Mouse (Mus musculus) heart, postnatal 4 days (tissue): ENCODE data around the gene Kcnmb4. TPM values are rescaled to one million over a fixed set of nuclear protein-coding genes. Genes with fewer than 3 reads are reported as not detected.

Source experiments
- DNase-seq: peaks from one replicate; pipeline ENCODE4 v3.0.0; 2021
- total RNA-seq, 2 experiments: library from RNA; stranded (reverse); gene quantifications; 2 replicates each; pipeline ENCODE4 v1.2.3; 2021

Gene Kcnmb4
- total RNA-seq: 1 to 10 TPM; 2.6 to 2.9 TPM

DNA sequence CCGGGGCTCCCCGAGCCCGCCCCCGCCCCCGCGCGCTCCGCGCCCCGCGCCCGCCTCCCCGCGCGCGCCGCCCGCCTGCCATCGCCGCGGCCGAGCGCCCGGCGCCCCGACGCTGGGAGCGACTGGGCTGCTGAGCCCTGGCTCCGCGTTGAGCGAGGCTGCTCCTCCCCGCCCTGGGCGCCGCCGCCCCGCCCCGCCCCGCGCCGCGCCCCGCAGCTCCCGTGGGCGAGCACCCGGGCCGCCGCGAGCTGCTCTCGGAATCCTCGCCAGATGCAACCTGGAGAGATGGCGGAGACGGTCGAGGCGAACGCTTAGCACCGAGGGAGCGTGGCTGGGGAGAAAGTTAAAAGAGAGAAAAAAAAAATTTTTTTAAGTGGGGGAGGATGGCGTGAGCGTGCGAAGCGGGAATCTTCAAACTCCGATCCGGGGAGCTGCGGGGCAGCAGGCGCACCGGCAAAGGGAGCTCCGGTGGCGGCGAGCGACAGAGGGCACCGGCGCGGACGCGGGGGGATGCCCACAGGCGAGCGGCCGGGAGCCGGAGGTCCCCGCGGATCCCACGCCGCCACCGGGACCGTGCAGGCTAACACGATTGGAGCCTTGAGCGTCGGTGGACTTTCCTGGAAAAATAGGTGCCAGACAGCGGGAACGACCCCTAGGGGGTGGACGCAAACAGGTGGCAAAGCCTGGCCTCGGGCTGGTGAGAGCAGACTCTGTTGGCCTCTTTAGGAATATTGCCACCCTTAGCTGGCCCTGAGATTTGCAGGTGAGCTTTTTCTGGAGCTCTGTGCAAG is at the start of gene Kcnmb4:
Gene Kcnmb4, minus strand, starts transcription at position 120 of the 791 bp plus-strand sequence.
- peak; percentile 43 for DNase-seq

DNA sequence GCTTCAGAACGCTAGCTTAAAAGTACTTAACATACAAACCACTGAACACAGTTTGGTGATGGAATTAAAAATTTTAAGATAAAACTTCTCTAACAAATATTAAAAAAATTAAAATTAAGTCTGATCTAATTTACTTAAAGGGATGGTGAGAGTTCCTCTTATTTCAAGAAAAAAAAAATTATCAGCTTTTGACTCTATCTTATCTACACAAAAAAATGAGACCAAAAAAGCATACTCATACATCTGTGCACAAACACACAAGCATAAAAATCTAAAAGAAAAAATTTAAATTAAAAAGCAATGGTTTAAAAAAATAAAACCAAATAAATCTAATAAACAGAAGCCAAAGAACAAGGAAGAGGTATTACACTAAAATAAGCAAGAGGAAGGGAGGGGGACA is 45.9 kb upstream of the Kcnmb4 start:
- DNase-seq: no peak

DNA sequence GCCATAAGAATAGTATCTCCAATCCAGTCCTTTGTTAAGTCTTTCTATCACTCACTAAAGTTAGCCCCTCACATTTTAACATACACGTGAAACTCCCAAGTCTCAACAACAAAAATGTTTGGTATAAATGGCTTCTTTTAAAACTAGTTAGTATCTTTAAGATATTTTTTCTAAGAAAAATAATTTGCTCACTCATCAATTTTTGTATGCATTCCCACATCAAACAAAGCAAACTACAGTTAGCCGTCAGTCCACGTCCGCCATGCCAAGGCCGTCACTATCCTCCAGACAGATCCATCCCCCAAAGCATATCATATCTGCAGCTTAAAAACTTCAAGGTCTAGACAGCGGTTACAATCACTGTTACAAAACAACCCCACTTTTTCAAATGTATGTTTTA is 41.9 kb upstream of the Kcnmb4 start:
- no peak for DNase-seq

DNA sequence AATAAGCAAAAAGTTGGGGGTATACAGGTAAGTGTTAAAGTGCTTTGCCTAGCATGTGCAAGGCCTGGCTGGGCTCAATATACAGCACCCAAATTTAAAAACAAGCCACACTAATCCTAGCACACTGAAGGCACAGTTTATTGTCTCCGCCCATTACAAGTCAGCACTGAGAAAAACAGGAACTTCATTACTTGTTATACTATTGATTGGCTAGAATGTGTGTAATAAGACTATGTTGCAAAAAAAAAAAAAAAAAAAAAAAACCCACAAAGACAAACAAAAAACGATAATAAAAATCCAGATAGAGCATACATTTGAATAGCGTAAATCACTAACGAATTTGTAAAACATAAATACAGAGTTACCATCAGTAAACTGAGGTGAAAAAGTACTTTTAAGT is 41.5 kb upstream of the Kcnmb4 start:
- DNase-seq: no peak

DNA sequence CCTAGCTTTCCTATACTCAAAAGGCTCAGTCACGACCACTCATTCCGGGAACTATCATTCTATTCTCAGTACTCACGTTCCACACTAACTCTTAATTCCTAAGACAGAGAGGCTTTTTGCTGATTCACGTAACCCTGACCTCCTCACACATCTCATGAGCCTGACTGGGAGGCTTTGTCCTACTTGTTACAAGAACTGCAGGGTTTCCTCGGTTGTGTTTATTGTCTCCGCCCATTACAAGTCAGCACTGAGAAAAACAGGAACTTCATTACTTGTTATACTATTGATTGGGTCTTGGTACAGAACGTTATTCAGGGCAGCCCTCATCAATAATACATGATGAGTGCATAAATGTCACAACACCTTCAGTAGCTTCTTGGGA is 39.6 kb upstream of the Kcnmb4 start:
- DNase-seq: no peak

DNA sequence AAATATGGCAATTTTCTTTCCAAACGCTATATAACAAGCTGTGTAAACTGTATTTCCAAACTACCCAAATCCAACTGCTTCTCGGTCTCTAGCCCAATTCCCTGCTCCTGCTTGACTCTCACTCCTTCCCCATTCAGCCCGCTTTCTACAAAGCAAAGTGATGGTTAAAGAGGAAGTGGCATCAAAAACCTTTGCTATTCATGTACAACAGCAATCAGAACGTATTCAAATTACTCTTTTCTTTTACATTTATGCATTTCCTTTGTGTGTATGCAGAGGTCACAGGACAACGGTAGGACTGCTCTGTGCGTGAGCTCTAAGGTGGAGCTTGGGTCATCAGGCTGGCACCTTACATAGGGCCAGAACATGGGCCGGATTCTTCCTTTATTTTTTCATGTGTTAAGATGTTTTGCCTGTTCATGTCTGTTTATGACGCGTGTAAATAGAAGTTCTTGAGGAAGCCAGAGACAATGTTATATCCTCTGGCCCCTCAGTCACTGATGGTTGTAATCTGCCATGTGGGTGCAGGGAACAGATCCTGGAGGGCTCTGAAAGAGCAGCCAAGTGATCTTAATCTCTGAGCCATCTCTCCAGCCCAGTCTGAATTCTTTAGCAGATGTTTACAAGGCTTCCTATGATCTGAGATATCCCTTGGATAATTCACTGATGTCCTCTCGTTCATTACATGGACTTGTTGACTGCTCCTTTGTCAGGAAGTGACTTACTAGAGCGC is 39.0 kb upstream of the Kcnmb4 start:
- DNase-seq: no peak

DNA sequence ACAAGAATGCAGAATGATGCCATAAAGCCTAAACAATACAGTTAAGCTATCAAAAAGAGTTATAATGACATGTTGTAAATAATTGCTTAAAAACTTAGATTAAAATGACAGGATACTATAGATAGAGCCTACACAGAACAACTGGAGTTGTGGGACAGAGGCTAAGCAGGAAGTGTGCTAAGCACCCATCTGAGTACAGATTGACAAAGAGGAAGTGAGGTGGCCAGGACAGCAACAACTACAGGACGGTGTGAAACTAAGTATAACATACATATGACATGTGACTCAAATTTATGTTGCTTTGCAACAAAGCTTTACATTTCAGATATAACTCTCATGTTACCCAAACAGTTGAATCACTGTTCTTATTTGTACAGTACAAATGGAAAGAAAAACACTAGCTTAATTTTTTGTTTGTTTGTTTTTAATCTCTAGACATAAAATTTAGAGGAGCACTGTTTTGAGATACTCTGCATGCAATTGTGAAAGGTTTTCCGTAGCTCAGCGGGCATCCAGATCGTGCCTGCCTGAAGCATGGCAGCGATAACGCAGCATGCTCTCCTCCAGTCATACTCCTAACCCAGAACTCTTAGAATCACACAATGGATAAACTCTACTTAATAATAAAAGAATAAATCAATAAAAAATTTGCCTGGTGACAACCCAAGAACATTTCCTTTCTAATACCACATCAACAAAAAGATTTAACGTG is 31.8 kb upstream of the Kcnmb4 start:
- DNase-seq: no peak

DNA sequence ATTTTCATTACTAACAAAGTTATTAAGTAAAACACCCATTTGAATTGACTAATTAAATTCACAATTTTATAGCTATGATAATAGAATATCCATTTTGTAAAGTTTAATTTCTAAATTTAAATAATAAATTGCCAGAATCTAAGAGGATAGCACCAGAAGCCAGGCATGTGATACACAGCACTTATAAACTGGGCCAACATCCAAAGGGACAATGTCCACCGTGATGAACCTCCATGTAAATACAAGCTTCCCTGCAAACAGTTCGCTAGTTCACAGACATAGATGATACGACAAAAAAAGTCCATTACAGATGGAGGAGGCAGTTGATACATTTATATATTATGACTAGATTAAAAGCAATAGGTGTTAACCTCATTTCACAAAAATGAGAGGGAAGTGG is 19.1 kb upstream of the Kcnmb4 start:
- DNase-seq: no peak

DNA sequence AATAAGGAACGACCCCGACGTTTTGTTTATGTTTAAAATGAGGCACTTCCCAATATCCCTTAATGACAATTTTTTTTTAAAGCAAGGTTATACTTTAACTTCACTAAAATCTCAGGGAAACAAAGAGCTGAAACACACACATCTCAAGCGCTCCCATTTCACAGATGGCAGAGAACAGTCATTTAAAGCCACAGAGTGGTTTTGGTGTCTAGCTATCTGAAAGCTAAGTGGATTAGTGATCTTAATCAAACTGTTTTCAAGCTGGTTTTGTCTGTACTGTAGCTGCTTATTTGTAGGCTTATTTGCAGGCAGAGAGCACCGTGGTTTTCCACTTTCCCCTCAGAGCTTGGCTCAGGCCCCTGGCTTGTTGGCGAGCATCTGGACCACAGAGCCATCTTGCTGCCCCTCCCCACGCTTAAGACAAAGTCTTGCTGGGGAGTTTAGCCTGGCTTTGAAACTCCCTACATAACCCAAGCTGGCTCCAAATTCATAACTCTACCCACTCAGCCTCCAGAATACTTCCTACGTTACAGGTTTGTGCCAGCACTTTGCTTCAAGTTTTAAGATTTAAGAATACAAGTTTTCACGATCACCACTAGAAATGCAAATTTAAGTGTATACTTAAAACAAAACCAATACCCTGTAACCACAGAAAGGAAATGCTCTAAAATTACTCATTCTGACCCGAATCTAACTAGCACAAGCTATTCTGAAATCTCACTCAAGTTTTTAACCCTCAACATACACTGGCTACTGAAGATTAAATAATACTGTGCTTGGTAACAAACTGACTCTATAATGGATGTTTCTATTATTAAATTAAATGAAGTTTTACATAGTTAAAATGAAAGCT is 13.4 kb upstream of the Kcnmb4 start:
- no peak for DNase-seq

DNA sequence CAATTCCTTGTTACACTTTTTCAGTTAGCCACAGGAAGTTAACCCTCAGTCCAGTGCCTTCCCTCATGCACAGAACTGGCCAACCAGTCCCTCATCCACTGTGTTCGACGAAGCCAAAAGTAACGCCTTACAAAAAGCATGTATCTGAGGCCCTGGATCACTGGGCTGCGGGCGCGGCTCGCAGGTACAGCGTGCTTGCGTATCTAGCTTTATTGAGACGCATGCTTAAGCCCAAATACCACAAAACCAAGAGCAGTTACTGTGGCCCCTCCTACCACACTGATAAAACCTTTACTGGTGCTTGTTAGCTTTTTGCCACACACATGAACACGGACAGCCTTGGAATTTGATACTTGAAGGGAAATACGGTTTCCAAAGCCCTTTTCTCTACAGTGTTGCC is 8.2 kb upstream of the Kcnmb4 start:
- no peak for DNase-seq

DNA sequence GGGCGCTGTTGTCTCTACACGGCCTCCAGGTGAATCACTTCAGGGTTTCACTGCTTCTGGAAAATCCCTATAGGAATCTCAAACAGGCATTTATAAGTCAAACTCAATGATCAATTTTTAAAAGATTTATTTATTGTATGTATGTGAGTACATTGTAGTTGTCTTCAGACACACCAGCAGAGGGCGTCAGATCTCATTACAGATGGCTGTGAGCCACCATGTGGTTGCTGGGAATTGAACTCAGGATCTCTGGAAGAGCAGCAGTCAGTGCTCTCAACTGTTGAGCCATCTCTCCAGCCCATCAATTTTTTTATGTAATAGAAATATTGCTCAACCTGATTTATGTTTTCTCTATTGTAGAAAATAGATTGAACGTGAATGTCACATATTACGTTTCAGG is 7.3 kb upstream of the Kcnmb4 start:
- DNase-seq: no peak

DNA sequence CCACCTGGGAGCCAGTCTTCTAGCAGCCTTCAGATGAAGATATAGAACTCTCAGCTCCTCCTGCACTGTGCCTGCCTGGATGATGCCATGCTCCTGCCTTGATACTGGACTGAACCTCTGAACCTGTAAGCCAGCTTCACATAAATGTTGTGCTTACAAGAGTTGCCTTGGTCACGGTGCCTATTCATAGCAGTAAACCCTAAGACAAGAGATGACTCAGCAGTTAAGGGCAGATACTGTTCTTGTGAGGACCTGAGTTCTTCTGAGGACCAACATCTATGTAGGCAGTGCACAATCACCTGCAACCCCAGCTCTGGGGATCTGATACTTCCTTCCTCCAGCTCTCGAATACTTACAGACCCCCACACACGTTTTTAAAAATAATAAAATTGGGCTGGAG is 2.9 kb upstream of the Kcnmb4 start:
- DNase-seq: no peak

DNA sequence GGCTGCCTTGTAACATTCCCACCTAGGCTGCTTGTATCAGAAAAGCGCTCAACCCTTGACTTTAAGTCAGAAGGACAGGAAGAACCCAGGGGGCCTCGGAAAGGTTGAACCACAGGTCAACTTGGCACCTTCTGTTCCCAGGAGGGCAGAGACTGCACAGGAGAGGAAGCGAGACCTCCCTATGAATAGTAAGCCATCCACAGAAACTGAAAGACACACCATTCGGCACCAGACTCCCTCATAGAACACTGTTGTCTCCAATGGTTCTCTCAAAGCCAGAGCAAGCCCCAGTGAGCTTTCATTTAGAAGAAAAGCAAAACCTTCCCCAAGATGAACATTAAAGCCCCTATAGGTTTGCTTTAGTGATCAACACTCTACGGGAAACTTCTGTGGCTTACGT is 2.0 kb upstream of the Kcnmb4 start:
- no peak for DNase-seq

DNA sequence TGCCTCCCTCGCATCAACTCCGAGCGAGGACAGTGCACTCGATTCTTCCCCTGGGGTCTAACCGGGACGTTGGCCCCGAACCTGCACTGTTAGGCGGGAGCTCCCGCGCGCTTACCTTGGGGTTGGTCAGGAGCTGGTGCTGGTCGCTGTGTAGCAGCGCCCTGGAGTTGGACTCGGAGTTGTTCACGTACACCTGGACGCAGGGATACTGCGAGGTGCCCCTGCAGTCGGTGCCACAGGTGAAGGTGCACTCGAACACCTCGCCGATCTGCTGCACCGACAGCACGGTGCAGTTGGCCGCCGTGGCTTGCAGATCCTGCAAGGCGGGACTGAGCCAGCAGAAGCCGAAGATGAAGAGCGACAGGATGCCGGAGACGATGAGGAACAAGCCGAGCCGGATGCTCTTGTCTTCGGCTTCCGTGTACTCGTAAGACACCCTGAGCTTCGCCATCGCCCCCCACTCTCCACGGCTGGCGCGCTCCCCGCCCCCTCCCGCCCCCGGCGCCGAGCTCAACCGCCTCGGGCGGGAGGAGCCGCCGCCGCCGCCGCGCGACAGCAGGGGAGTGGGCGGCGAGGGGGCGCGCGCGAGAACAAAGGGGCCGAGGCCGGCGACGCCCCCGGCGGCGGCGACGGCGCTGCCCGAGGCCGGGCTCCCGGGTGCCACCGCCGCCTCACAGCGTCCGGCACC is 463 bp downstream of the Kcnmb4 start:
- DNase-seq: peak; percentile 25

DNA sequence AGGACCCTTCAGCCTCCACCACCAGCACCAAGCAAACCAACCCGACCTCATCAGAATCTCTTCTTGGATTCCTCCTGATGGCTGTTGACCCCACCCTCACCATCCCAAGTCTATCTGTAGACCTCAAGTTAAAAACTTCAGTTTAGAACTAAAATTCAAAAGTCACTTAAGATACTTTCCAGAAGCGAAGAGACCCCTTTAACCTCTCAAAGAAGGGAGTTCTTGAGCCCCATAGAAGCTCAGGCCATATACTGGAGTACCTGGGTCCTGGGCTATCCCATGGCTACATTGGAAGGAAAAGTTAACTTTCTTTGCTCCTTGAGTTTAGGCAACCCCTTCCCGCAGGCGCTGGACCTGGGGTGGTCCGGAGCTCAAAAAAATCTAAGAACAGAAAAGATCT is 1.1 kb downstream of the Kcnmb4 start:
- no peak for DNase-seq

DNA sequence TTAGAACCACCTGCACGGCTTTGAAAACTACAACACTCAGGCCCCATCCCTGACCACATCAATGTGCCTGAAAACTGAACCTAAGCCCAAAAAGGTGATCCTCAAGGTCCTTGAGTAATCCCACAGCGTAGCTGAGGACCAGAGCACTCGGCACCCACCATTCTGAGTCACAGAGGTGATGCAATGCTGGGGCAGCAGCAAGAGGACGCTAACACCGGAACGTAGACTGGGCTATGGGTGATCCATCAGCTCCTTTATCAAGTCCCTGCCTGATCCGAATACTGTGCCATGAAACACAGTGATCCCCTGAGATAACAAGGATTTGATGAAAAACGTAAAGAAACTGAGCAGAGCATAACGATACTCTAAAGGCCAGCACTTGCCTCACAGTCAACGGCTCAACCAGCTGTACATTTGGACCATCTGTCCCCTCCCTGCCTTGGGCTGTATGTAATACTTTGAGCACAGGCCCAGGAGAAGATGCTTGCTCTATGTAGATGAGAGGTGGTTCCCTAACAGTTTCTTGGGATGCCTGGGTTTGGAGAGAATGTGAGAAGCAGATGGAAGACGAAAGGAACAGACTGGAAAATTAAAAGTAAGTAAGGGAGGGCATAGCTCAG is 3.3 kb downstream of the Kcnmb4 start:
- DNase-seq: no peak

DNA sequence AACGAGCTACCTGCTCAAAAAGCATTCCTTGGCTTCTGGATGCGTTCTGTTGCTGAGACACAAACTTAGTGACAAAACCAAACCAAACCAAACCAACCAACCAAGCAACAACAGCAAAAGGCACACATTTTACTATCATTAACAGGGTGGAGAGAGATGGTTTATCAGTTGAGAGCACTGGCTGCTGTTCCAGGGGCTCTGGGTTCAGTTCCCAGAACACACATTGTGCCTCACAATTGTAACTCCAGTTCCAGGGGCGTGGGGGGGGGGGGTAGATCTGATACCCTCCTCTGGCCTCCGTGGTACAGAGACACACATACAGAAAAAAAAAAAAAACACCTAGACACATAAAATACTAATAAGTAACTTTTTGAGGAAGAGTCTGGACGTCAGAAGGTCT is 5.6 kb downstream of the Kcnmb4 start:
- no peak for DNase-seq

DNA sequence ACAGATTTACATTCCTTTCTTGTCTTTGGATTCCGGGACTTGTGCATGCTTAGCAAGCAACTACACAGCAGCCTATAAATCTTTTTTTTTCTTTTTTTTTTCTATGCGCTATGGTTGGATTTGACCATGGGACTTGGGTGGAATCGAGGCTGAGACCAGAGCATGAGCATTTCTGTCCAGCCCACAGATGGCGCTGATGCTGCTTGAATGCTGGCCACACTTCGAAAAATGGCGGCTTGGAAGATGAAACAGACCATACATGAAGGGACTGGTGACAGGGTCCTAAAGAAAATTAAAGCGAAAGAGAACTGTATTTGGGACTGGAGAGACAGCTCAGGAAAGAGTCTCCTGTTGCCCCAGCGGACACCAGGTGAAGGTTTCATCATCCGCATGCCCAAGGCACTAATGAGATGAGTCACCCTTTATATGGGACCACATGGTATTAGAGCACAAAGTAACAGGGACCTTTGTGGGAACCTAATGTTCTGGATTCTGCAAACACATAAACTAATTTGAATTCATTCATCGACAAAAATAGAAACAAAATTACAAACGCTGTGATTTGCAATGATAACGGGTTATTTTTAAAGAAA is 9.8 kb downstream of the Kcnmb4 start:
- no peak for DNase-seq

DNA sequence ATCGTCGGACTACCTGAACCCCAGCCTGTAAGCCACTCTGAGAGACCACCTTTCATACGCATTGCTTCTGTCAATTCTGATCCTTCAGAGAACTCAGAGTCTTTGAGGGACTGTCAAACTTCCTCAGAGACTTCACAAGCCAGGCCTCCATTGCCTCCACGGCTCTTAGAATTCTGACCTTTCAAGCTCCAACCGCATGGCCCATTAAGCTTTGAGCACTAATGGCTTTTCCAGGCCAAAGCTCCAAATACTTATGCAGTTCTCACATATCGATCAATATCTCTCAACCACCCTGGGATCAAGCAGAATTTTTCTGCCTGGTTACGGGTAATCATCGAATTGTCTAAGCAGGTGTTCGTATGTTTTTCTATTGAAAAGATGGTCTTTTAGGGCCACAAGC is 12.2 kb downstream of the Kcnmb4 start:
- no peak for DNase-seq

DNA sequence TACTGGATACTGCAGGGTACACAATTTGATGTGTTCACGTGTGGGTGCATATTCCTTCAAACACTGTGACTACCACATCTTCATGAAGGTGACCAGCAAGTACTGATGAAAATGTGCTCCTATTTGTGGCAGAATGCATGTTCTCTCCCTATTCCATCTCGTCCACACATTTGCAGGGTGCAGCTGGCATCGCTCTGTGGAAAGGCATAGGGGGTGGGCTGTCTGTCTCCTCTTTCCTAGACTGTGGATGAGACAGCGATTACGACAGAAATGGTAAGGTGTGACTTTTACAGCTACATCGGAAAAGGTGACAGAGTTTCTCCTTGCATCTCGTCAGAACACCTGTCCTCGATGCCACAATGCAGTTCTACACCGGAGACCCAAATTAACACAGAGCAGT is 14.9 kb downstream of the Kcnmb4 start:
- no peak for DNase-seq

DNA sequence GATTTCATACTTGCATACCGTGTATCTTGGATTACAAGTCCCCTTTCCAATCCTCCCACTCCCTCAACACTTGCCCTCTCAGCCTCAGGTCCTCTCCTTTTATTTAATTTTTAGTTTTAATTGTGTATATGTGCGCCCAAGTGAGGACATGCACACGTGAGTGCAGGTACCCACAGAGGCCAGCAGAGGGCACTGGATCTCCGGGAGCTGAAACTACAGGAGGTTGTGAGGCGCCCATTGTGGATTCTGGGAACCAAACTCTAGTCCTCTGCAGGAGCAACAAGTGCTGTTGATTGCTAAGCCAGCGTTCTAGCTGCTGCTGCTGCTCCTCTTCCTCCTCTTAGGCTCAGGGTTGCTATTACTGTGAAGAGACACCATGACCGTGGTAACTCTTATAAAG is 20.9 kb downstream of the Kcnmb4 start:
- DNase-seq: no peak
